ENCODE assay signal across 15 mouse cellular contexts in the genomic region with DNA sequence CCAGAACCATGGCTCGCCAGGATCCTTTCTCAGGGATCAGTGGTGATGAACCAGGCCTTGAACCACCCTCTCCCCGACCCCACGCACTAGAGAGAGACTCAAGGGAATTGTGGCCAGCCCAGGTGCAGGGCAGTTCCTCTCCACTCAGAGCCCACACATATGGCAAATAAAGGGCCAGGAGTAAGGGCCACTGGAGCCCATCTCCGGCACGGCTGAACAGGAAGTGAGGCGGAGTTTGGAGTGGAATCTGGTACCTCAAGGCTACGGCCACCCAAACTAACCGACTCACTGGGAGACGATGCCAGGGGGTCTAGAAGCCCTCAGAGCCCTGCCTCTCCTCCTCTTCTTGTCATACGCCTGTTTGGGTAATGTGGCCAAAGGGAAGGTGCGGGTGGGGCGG. TPM values are rescaled to one million over a fixed set of nuclear protein-coding genes. Genes with fewer than 3 reads are reported as not detected.
DNase-seq lines count a peak whose midpoint lies in the region; ATAC-seq and TF ChIP-seq lines count a peak whose summit lies in the region.
"Had no signal": no experiment of that assay in that cellular context is flagged by ENCODE, and none has a peak within 500 bp of the region (broad histone marks: within the 10 kb centered on the region; RNA-seq: fewer than 3 reads in every experiment).

Gene Cd79a (plus strand): TSS at position 158 of the 400 bp plus-strand sequence.

- no peak for TF ChIP-seq CTCF in liver, postnatal 0 days (IDR thresholded peaks at IDR 0.05; ENCODE audit: low read depth)

- 57% methylated on average over 12 of the region's 12 CpGs for WGBS in liver, postnatal 0 days (ENCODE audit: insufficient replicate concordance)
- 71% methylated on average over 12 of the region's 12 CpGs for WGBS in liver, embryonic 11.5 days
- 67% methylated on average over 12 of the region's 12 CpGs for WGBS in limb, embryonic 10.5 days

- peaks cover 5% of the 10 kb centered on the region; the same call in 1 of the 2 replicates for H3K4me1 ChIP-seq in liver, postnatal 0 days (ENCODE audit: insufficient read depth)
- peaks cover 6% of the 10 kb centered on the region for H3K4me1 ChIP-seq in liver, embryonic 11.5 days (replicated peaks; ENCODE audit: control insufficient read depth, insufficient read depth, low read length)
- peaks cover 13% of the 10 kb centered on the region for H3K4me1 ChIP-seq in limb, embryonic 10.5 days
- H3K4me1 ChIP-seq: neural tube, embryonic 15.5 days had no signal

- H3K4me2 ChIP-seq in liver, postnatal 0 days (ENCODE audit: low read depth, low read length), result peak within 1 kb of the TSS; percentile 0; the same call in 1 of the 2 replicates
- no peak within 1 kb of the TSS for H3K4me2 ChIP-seq in liver, embryonic 11.5 days
- H3K4me2 ChIP-seq: hindbrain, embryonic 14.5 days; neural tube, embryonic 15.5 days had no signal

- no peaks in the 10 kb centered on the region for H3K27me3 ChIP-seq in liver, postnatal 0 days (ENCODE audit: insufficient read depth, low read length)
- H3K27me3 ChIP-seq in liver, embryonic 11.5 days (replicated peaks; ENCODE audit: control insufficient read depth, insufficient read depth, low read length), result no peaks in the 10 kb centered on the region
- no peaks in the 10 kb centered on the region for H3K27me3 ChIP-seq in limb, embryonic 10.5 days (ENCODE audit: low read depth, poor library complexity, severe bottlenecking)
- H3K27me3 ChIP-seq: neural tube, embryonic 15.5 days had no signal

- peak within 1 kb of the TSS; percentile 29 for H3K4me3 ChIP-seq in liver, postnatal 0 days (ENCODE audit: low read depth, low read length)
- H3K4me3 ChIP-seq in liver, embryonic 11.5 days (ENCODE audit: low read depth, low read length), result no peak within 1 kb of the TSS
- H3K4me3 ChIP-seq in limb, embryonic 10.5 days, result no peak within 1 kb of the TSS
- H3K4me3 ChIP-seq: left cerebral cortex, adult 2 months; neural tube, embryonic 15.5 days had no signal

- H3K36me3 ChIP-seq in liver, postnatal 0 days (replicated peaks; ENCODE audit: insufficient read depth, low read length), result no peaks in the 10 kb centered on the region
- no peaks in the 10 kb centered on the region for H3K36me3 ChIP-seq in liver, embryonic 11.5 days (ENCODE audit: control insufficient read depth, insufficient read depth, low read length)
- no peaks in the 10 kb centered on the region for H3K36me3 ChIP-seq in limb, embryonic 10.5 days
- H3K36me3 ChIP-seq: neural tube, embryonic 15.5 days had no signal

- peak; percentile 62 for DNase-seq in liver, postnatal 0 days
- no peak for DNase-seq in liver, embryonic 11.5 days (ENCODE audit: low spot score)
- peak; percentile 7 for DNase-seq in R1 (ENCODE audit: low read depth, low spot score)
- no peak for DNase-seq in limb, embryonic 10.5 days (ENCODE audit: low spot score)
- DNase-seq in spleen, postnatal 4 days (ENCODE audit: low spot score in 2 of 2), result peak; percentile 70 to 79
- DNase-seq in gastrocnemius, postnatal 36 days, result no peak
- DNase-seq in neural tube, embryonic 10.5 days (ENCODE audit: extremely low spot score, low spot score), result no peak
- DNase-seq: cerebellum, adult 8-10 months; kidney, adult 11 months had no signal

- H3K9me3 ChIP-seq in liver, postnatal 0 days (ENCODE audit: low read length), result no peaks in the 10 kb centered on the region
- no peaks in the 10 kb centered on the region for H3K9me3 ChIP-seq in liver, embryonic 11.5 days (ENCODE audit: control insufficient read depth, low read length)
- no peaks in the 10 kb centered on the region for H3K9me3 ChIP-seq in limb, embryonic 10.5 days (replicated peaks)
- H3K9me3 ChIP-seq: neural tube, embryonic 15.5 days had no signal

- peak; percentile 54 for ATAC-seq in liver, postnatal 0 days
- ATAC-seq in liver, embryonic 11.5 days (replicated peaks; ENCODE audit: low FRiP score), result no peak
- ATAC-seq: CD4-positive, CD25-positive, alpha-beta regulatory T cell, adult 4 months had no signal

- peak within 1 kb of the TSS; percentile 69 for H3K27ac ChIP-seq in liver, postnatal 0 days (ENCODE audit: low read depth)
- H3K27ac ChIP-seq in liver, embryonic 11.5 days (ENCODE audit: low read depth, low read length), result no peak within 1 kb of the TSS
- H3K27ac ChIP-seq in limb, embryonic 10.5 days, result peak within 1 kb of the TSS; percentile 46
- H3K27ac ChIP-seq: hindbrain, embryonic 14.5 days; left cerebral cortex, adult 2 months; liver, embryonic 14.5 days; neural tube, embryonic 15.5 days; stomach, postnatal 0 days had no signal

- 0 out of 2 replicates have a peak within 1 kb of the TSS, but pooled peaks have one; percentile 4 for H3K9ac ChIP-seq in liver, postnatal 0 days (replicated peaks)
- H3K9ac ChIP-seq in liver, embryonic 11.5 days (ENCODE audit: low read depth, low read length), result no peak within 1 kb of the TSS
- H3K9ac ChIP-seq: hindbrain, embryonic 14.5 days; liver, embryonic 14.5 days; neural tube, embryonic 15.5 days had no signal

- intact Hi-C loops in gastrocnemius, postnatal 36 days (cut with DNase I), result no loop called here

- TF ChIP-seq EP300 in liver, postnatal 0 days (IDR thresholded peaks at IDR 0.05; ENCODE audit: low read depth), result peak; percentile 17; the same call in 1 of the 2 replicates

RNA-seq across cellular contexts. Expression of gene Cd79a, which starts in this region (rescaled TPM):
- polyA plus RNA-seq in liver, postnatal 0 days (2015; fragmentation: Nextera tagmentation; extraction: Ambion mirVana), result 32.0 and 34.0 TPM in 2 replicates
- 0.12 TPM in 1 of 2 replicates, not detected in the other for polyA plus RNA-seq in liver, embryonic 11.5 days (2014; fragmentation: Nextera tagmentation; extraction: Ambion mirVana)
- polyA plus RNA-seq in limb, embryonic 10.5 days (2016; fragmentation: Nextera tagmentation; extraction: Ambion mirVana), result 0.31 and 0.36 TPM in 2 replicates
- under 1 TPM in 1 of 2 experiments, not detected in 1; 0.23 TPM for total RNA-seq in gastrocnemius, postnatal 36 days (2021)

Comparison
In these comparisons a context has a peak if more than half of its experiments do, and no peak if none do; other contexts are left out.
1. RNA of gene Cd79a (polyA plus RNA-seq): 32.0 to 34.0 TPM in liver, postnatal 0 days; 0.31 to 0.36 TPM in limb, embryonic 10.5 days and 0.12 TPM in liver, embryonic 11.5 days; every median in the first group is over 10 times any median in the second.
2. DNase-seq: peak in liver, postnatal 0 days (single experiment), R1 (single experiment) and spleen, postnatal 4 days (2 of 2); none in liver, embryonic 11.5 days (single experiment), limb, embryonic 10.5 days (single experiment), gastrocnemius, postnatal 36 days (0 of 2) and neural tube, embryonic 10.5 days (single experiment).